Mouse (Mus musculus) spleen, embryonic (tissue): ENCODE data around the gene Pctp.

Source experiments
- CTCF ChIA-PET: fragments of 350-600 bp; sonication (Branson Sonifier 250); formaldehyde crosslinking; loops from one replicate; lab custom pipeline; 2022; lab: Charles Lee

Pctp gene

GRCm38 (mm10) chr11:90002231-90002986 is at the start of gene Pctp:
Pctp (minus strand) TSS chr11:90002894.
- CTCF ChIA-PET: no interaction called here

GRCm38 (mm10) chr11:90050016-90050415 is 47.3 kb upstream of the Pctp start:
- CTCF ChIA-PET: no interaction called here

GRCm38 (mm10) chr11:90047271-90047670 is 44.6 kb upstream of the Pctp start:
- CTCF ChIA-PET: no interaction called here

- CTCF ChIA-PET: no interaction called here
These were observed 43.5 kb upstream of the Pctp start for GRCm38 (mm10) chr11:90046211-90046610.

GRCm38 (mm10) chr11:90044459-90044858 is 41.8 kb upstream of the Pctp start:
- CTCF ChIA-PET: no interaction called here

- CTCF ChIA-PET: no interaction called here
These were observed 35.3 kb upstream of the Pctp start for GRCm38 (mm10) chr11:90038022-90038421.

GRCm38 (mm10) chr11:90036416-90036815 is 33.7 kb upstream of the Pctp start:
- CTCF ChIA-PET: no interaction called here

- CTCF ChIA-PET: no interaction called here
These were observed 32.8 kb upstream of the Pctp start for GRCm38 (mm10) chr11:90035532-90035931.

GRCm38 (mm10) chr11:90034646-90035045 is 32.0 kb upstream of the Pctp start:
- CTCF ChIA-PET: no interaction called here

GRCm38 (mm10) chr11:90033442-90033841 is 30.7 kb upstream of the Pctp start:
- CTCF ChIA-PET: no interaction called here

- CTCF ChIA-PET: no interaction called here
These were observed 30.1 kb upstream of the Pctp start for GRCm38 (mm10) chr11:90032807-90033206.

GRCm38 (mm10) chr11:90031076-90031475 is 28.4 kb upstream of the Pctp start:
- CTCF ChIA-PET: no interaction called here

GRCm38 (mm10) chr11:90030557-90030956 is 27.9 kb upstream of the Pctp start:
- CTCF ChIA-PET: no interaction called here

GRCm38 (mm10) chr11:90029841-90030398 is 27.2 kb upstream of the Pctp start, which contains the start of gene Tmem100:
Tmem100 (plus strand) TSS chr11:90030348.
- CTCF ChIA-PET: interaction anchor here (0.9 kb wide), 1 partner anchor 11 kb away, joined by 3 read pairs; no protein-coding TSS in a partner anchor

- CTCF ChIA-PET: interaction anchor here (0.9 kb wide), 1 partner anchor 11 kb away, joined by 3 read pairs; no protein-coding TSS in a partner anchor
These were observed 26.7 kb upstream of the Pctp start for GRCm38 (mm10) chr11:90029354-90029753.

GRCm38 (mm10) chr11:90028746-90029145 is 26.1 kb upstream of the Pctp start:
- CTCF ChIA-PET: no interaction called here

GRCm38 (mm10) chr11:90027216-90027615 is 24.5 kb upstream of the Pctp start:
- CTCF ChIA-PET: no interaction called here

- CTCF ChIA-PET: no interaction called here
These were observed 24.1 kb upstream of the Pctp start for GRCm38 (mm10) chr11:90026802-90027174.

- CTCF ChIA-PET: no interaction called here
These were observed 23.5 kb upstream of the Pctp start for GRCm38 (mm10) chr11:90025891-90026801.

- CTCF ChIA-PET: interaction anchor here (0.7 kb wide), 1 partner anchor 11 kb away, joined by 3 read pairs; the partner anchor contains the start of gene Tmem100
These were observed 16.5 kb upstream of the Pctp start for GRCm38 (mm10) chr11:90019161-90019560.

- CTCF ChIA-PET: no interaction called here
These were observed 12.6 kb upstream of the Pctp start for GRCm38 (mm10) chr11:90015281-90015680.

- CTCF ChIA-PET: no interaction called here
These were observed 11.0 kb upstream of the Pctp start for GRCm38 (mm10) chr11:90013657-90014056.
